Mouse (Mus musculus): ENCODE measurements around the gene Olfr1196.

DNA sequence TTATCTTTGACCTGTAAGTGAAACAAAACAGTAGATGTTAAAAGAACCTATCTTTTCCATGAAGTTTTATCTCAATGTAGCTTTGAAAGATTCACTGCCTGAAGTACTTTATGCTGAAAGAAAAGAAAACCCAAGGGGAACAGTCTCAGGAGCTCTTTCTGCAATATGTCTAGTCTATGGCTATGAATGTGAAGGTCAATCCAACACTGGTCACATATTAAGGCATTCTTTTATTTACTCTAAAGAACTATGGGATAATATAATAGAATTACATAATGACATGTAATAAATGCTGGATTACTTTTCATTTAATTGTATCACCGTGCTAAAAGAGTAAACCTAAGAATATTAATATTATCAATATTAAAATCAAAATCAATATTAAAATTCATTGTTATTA, 27.9 kb upstream of the Olfr1196 start, which contains the start of gene Olfr1197:
- TF ChIP-seq CTCF (IDR thresholded peaks at IDR 0.05; ENCODE audit: extremely low read depth, insufficient read length, insufficient replicate concordance, low read depth, low read length) (no peak), POLR2A (IDR thresholded peaks at IDR 0.05; ENCODE audit: low read depth, low read length) (no peak)

Data from small intestine, adult 2 months (tissue).